Mouse (Mus musculus): ENCODE data around the gene Nwd2. TPM values are rescaled to one million over a fixed set of nuclear protein-coding genes. Genes with fewer than 3 reads are reported as not detected.

The Nwd2 gene
- polyA plus RNA-seq, 1 experiment from 2014 or later: 6.1 TPM

GRCm38 (mm10) chr5:63827006-63827405 is 178.1 kb downstream of the Nwd2 start:
- no peaks in the 10 kb centered on the region for H3K27me3 ChIP-seq
- ATAC-seq (peak; percentile 17), DNase-seq (ENCODE audit: low read depth, low spot score) (no peak)
- CTCF ChIA-PET: interaction anchor here (1.4 to 1.5 kb wide), 2 partner anchors 18 to 51 kb away, joined by 3 read pairs; no protein-coding TSS in a partner anchor
- POLR2A ChIA-PET: no interaction called here
- peak; percentile 8 for TF ChIP-seq CTCF (IDR thresholded peaks at IDR 0.05)
- in situ Hi-C loops (cut with MboI; ENCODE audit: low pct_unique_long_range_greater_than_20kb): no loop called here

GRCm38 (mm10) chr5:63827415-63828053 is 178.6 kb downstream of the Nwd2 start:
- ATAC-seq: no peak
- POLR2A ChIA-PET: no interaction called here
- in situ Hi-C loops (cut with MboI; ENCODE audit: low pct_unique_long_range_greater_than_20kb): no loop called here
- TF ChIP-seq CTCF (IDR thresholded peaks at IDR 0.05): no peak
- CTCF ChIA-PET: interaction anchor here (0.8 to 1.5 kb wide), 5 partner anchors 12 to 59 kb away, joined by 3 to 4 read pairs (median 3); no protein-coding TSS in a partner anchor
- no peaks in the 10 kb centered on the region for H3K27me3 ChIP-seq
- DNase-seq (ENCODE audit: low read depth, low spot score): no peak

- POLR2A ChIA-PET: no interaction called here
- ATAC-seq: no peak
- CTCF ChIA-PET: interaction anchor here (0.7 to 1.2 kb wide), 5 partner anchors 9 to 58 kb away, joined by 3 to 4 read pairs (median 3); no protein-coding TSS in a partner anchor
Observed at GRCm38 (mm10) chr5:63828380-63829185, 179.7 kb downstream of the Nwd2 start.

GRCm38 (mm10) chr5:63831054-63831453 is 182.2 kb downstream of the Nwd2 start:
- TF ChIP-seq CTCF (IDR thresholded peaks at IDR 0.05): no peak
- ATAC-seq (no peak), DNase-seq (ENCODE audit: low read depth, low spot score) (no peak)
- in situ Hi-C loops (cut with MboI; ENCODE audit: low pct_unique_long_range_greater_than_20kb): no loop called here
- POLR2A ChIA-PET: interaction anchor here (0.6 kb wide), 1 partner anchor 745 kb away, joined by 5 read pairs; no protein-coding TSS in a partner anchor
- CTCF ChIA-PET: no interaction called here
- no peaks in the 10 kb centered on the region for H3K27me3 ChIP-seq

More at GRCm38 (mm10) chr5:63828380-63829185, 179.7 kb downstream of the Nwd2 start:
- no peaks in the 10 kb centered on the region for H3K27me3 ChIP-seq
- in situ Hi-C loops (cut with MboI; ENCODE audit: low pct_unique_long_range_greater_than_20kb): no loop called here
- DNase-seq (ENCODE audit: low read depth, low spot score): no peak
- no peak for TF ChIP-seq CTCF (IDR thresholded peaks at IDR 0.05)

GRCm38 (mm10) chr5:63833955-63834354 is 185.1 kb downstream of the Nwd2 start:
- ATAC-seq: no peak
- DNase-seq (ENCODE audit: low read depth, low spot score): no peak
- ChIA-PET CTCF (interaction anchor here (1.8 to 4.9 kb wide), 2 partner anchors 12 kb away, joined by 3 to 14 read pairs; no protein-coding TSS in a partner anchor), POLR2A (no interaction called here)
- no peaks in the 10 kb centered on the region for H3K27me3 ChIP-seq
- no peak for TF ChIP-seq CTCF (IDR thresholded peaks at IDR 0.05)
- in situ Hi-C loops (cut with MboI; ENCODE audit: low pct_unique_long_range_greater_than_20kb): no loop called here

GRCm38 (mm10) chr5:63834435-63834834 is 185.5 kb downstream of the Nwd2 start:
- ChIA-PET CTCF (interaction anchor here (1.2 to 4.9 kb wide), 3 partner anchors 12 to 52 kb away, joined by 3 to 14 read pairs (median 3); no protein-coding TSS in a partner anchor), POLR2A (no interaction called here)
- DNase-seq (ENCODE audit: low read depth, low spot score): no peak
- H3K27me3 ChIP-seq: no peaks in the 10 kb centered on the region
- in situ Hi-C loops (cut with MboI; ENCODE audit: low pct_unique_long_range_greater_than_20kb): no loop called here
- no peak for ATAC-seq
- TF ChIP-seq CTCF (IDR thresholded peaks at IDR 0.05): no peak

GRCm38 (mm10) chr5:63837115-63837514 is 188.2 kb downstream of the Nwd2 start:
- in situ Hi-C loops (cut with MboI; ENCODE audit: low pct_unique_long_range_greater_than_20kb): no loop called here
- ATAC-seq: no peak
- no peak for DNase-seq (ENCODE audit: low read depth, low spot score)

GRCm38 (mm10) chr5:63837851-63838250 is 188.9 kb downstream of the Nwd2 start:
- no peaks in the 10 kb centered on the region for H3K27me3 ChIP-seq
- ATAC-seq: no peak
- no peak for TF ChIP-seq CTCF (IDR thresholded peaks at IDR 0.05)
- in situ Hi-C loops (cut with MboI; ENCODE audit: low pct_unique_long_range_greater_than_20kb): no loop called here
- POLR2A ChIA-PET: interaction anchor here (0.6 to 1.3 kb wide), 2 partner anchors 9 to 27 kb away, joined by 3 read pairs; no protein-coding TSS in a partner anchor
- CTCF ChIA-PET: no interaction called here
- DNase-seq (ENCODE audit: low read depth, low spot score): no peak

More at GRCm38 (mm10) chr5:63837115-63837514, 188.2 kb downstream of the Nwd2 start:
- TF ChIP-seq CTCF (IDR thresholded peaks at IDR 0.05): no peak
- no peaks in the 10 kb centered on the region for H3K27me3 ChIP-seq
- ChIA-PET CTCF (no interaction called here), POLR2A (interaction anchor here (0.6 kb wide), 1 partner anchor 28 kb away, joined by 3 read pairs; no protein-coding TSS in a partner anchor)

- ATAC-seq (no peak), DNase-seq (ENCODE audit: low read depth, low spot score) (no peak)
- in situ Hi-C loops (cut with MboI; ENCODE audit: low pct_unique_long_range_greater_than_20kb): no loop called here
- H3K27me3 ChIP-seq: no peaks in the 10 kb centered on the region
- CTCF ChIA-PET: interaction anchor here (1.0 to 1.4 kb wide), 4 partner anchors 16 to 20 kb away, joined by 3 read pairs; no protein-coding TSS in a partner anchor
- POLR2A ChIA-PET: no interaction called here
- no peak for TF ChIP-seq CTCF (IDR thresholded peaks at IDR 0.05)
Observed at GRCm38 (mm10) chr5:63839801-63840416, 191.0 kb downstream of the Nwd2 start.

- ATAC-seq (no peak), DNase-seq (ENCODE audit: low read depth, low spot score) (no peak)
- ChIA-PET POLR2A (interaction anchor here (1.4 kb wide), 1 partner anchor 9 kb away, joined by 3 read pairs; no protein-coding TSS in a partner anchor), CTCF (interaction anchor here (1.2 to 2.2 kb wide), 5 partner anchors 10 to 30 kb away, joined by 3 to 12 read pairs (median 5); no protein-coding TSS in a partner anchor)
- no peaks in the 10 kb centered on the region for H3K27me3 ChIP-seq
- in situ Hi-C loops (cut with MboI; ENCODE audit: low pct_unique_long_range_greater_than_20kb): no loop called here
- TF ChIP-seq CTCF (IDR thresholded peaks at IDR 0.05): no peak
Observed at GRCm38 (mm10) chr5:63847080-63847479, 198.2 kb downstream of the Nwd2 start.
